Mouse (Mus musculus) kidney, adult 2 months (tissue): ENCODE measurements around the gene Gpr15. TPM values are rescaled to one million over a fixed set of nuclear protein-coding genes. Genes with fewer than 3 reads are reported as not detected.

Source experiments
- DNase-seq: peaks from one replicate; pipeline ENCODE4 v3.0.0; 2021
- H3K27ac ChIP-seq: fragments of 200-500 bp; 2 replicates; pipeline ENCODE4 v1.5.1; 2012; ENCODE audit warnings: low read depth, low read length, control low read depth, inconsistent platforms; ENCODE audit not compliant: insufficient read depth
- H3K27me3 ChIP-seq: fragments of 200-500 bp; replicated peaks from 2 replicates; pipeline ENCODE4 v1.6.1; 2012; ENCODE audit warnings: mild to moderate bottlenecking, moderate library complexity, low read length, inconsistent platforms; ENCODE audit not compliant: control insufficient read depth, insufficient read depth
- H3K36me3 ChIP-seq: fragments of 200-500 bp; 2 replicates; pipeline ENCODE4 v1.6.1; 2012; ENCODE audit warnings: mild to moderate bottlenecking, moderate library complexity, low read length, inconsistent platforms; ENCODE audit not compliant: control insufficient read depth, insufficient read depth
- H3K4me1 ChIP-seq: fragments of 200-500 bp; 2 replicates; pipeline ENCODE4 v1.6.1; 2011; ENCODE audit warnings: low read length; ENCODE audit not compliant: control insufficient read depth, insufficient read depth
- H3K4me3 ChIP-seq: fragments of 200-500 bp; 2 replicates; pipeline ENCODE4 v1.5.1; 2011; ENCODE audit warnings: mild to moderate bottlenecking, low read depth, low read length, control low read depth; ENCODE audit not compliant: insufficient read depth
- CTCF ChIP-seq: fragments of 200-500 bp; conservative IDR thresholded peaks from 2 replicates; pipeline ENCODE4 v1.5.1; 2011; ENCODE audit warnings: low read depth, mild to moderate bottlenecking, control low read depth, low read length, moderate library complexity, mixed read lengths; ENCODE audit not compliant: insufficient read depth, insufficient read length
- POLR2A ChIP-seq: fragments of 200-500 bp; IDR thresholded peaks from one replicate; pipeline ENCODE4 v1.6.1; 2011; ENCODE audit warnings: low read depth, low read length, control low read depth
- WGBS: fragments of 180-500 bp; shearing (Covaris S2); methylation state at CpG from one replicate; pipeline ENCODE4 v1.1.7; 2018; 5-methylcytosine and 5-hydroxymethylcytosine counted together
- polyA plus RNA-seq: library from polyadenylated mRNA; depleted of rRNA; stranded (reverse); fragments of >200 nt; gene quantifications from 2 replicates; pipeline ENCODE4 v1.2.3, GENCODE M21; 2012

Gene Gpr15
- polyA plus RNA-seq, 1 experiment, result 0.09 TPM

DNA sequence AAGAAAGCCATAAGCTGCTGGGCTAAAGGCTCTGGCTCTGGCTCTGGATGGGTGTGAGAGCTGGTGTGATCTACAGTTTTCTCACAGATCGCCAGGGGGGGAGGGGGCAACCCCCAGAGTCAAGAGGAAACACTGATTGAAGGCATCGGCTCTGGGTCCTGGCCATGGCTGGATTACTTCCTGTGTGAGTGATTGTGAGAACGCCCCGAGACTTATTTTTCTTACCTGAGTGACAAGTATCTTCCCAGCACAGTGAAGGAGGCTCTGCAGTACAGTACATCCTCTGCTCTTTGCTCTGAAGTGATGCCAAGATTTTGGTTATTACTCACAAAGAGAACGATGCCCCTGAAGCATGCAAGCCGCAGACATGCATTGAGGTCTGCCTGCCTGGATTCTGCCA is 17.1 kb downstream of the Gpr15 start:
- TF ChIP-seq POLR2A (no peak), CTCF (no peak)
- 40% methylated on average over 6 of the region's 6 CpGs for WGBS
- no peak overlapping the region for H3K27ac ChIP-seq
- peaks cover 5% of the 10 kb centered on the region for H3K4me1 ChIP-seq
- peak; percentile 10 for DNase-seq
- no peaks in the 10 kb centered on the region for H3K36me3 ChIP-seq
- H3K27me3 ChIP-seq, result no peaks in the 10 kb centered on the region
- H3K4me3 ChIP-seq, result no peak overlapping the region

DNA sequence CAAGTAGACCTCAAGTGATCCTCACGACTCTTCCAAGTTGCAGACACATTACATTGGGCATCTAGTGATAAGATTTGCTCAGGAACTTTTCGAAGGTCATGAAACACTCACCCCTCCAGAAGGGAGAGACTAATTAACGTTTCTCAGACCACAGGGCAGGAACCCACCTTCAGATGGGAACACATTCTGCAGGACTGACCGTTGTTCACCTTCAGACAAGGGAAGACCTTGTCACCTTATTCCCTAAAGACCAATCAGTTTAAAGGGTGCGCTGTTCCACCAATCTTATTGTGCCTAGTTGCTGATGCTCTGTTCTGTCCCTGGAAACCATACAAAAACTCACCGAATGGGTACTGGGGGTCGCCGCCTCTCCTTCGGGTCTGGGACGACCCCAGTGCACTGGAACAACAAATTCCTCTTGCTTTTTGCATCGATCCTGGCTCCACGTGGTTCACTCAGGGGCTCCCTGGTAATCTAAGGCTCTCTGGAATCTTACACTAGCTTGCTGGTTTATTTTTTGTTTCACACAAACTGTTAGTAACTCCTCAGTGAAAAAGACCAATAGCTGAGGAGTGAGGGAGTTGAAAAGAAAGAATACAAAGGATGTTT is 17.9 kb downstream of the Gpr15 start:
- no peak for TF ChIP-seq CTCF
- TF ChIP-seq POLR2A, result no peak

DNA sequence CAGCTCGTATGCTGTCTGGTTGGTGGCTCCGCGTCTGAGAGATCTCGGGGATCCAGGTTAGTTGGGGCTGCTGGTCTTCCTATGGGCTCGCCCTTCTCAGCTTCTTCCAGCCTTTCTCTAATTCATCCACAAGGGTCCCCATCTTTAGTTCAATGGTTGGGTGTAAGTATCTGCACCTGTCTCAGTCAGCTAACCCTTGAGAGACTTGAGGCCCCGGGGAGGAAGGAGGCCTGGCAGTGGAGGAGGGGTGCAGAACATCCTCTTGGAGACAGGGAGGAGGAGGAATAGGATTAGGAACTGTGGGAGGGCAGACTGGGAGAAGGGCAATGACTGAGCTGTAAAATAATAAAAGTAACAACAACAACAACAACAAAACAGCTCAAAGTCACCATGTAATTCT is 18.7 kb downstream of the Gpr15 start:
- 71% methylated on average over 6 of the region's 6 CpGs for WGBS

More for the DNA sequence above, 17.9 kb downstream of the Gpr15 start:
- DNase-seq, result no peak
- H3K27ac ChIP-seq, result no peak overlapping the region
- no peaks in the 10 kb centered on the region for H3K36me3 ChIP-seq
- H3K4me3 ChIP-seq, result no peak overlapping the region
- no peaks in the 10 kb centered on the region for H3K27me3 ChIP-seq
- peaks cover 5% of the 10 kb centered on the region for H3K4me1 ChIP-seq
- 80% methylated on average over 12 of the region's 12 CpGs for WGBS

DNA sequence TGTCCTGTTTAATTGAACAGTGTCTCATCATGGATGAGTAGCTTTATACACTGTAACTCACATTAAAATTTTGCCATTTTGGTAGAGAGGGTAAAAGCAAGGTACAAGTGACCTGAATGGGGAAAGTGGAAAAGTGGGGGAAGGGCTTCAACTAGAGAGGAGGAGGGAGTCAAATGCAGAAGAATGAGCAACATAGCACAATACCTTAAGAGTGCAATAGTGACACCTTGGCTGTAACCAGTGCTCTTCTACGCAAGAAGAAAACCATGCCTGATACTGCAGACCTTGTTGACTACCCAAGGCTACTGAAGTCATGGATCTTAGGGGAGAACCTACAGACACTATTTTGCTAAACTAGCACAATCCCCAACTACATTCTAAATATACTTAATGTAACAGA is 21.6 kb downstream of the Gpr15 start:
- no peaks in the 10 kb centered on the region for H3K36me3 ChIP-seq
- no peaks in the 10 kb centered on the region for H3K27me3 ChIP-seq
- no peak overlapping the region for H3K27ac ChIP-seq
- TF ChIP-seq POLR2A, result no peak
- no peak for DNase-seq
- WGBS, result 100% methylated on average over 1 of the region's 1 CpGs
- H3K4me3 ChIP-seq, result no peak overlapping the region
- no peaks in the 10 kb centered on the region for H3K4me1 ChIP-seq

More for the DNA sequence above, 18.7 kb downstream of the Gpr15 start:
- no peaks in the 10 kb centered on the region for H3K36me3 ChIP-seq
- no peak for TF ChIP-seq CTCF
- no peak for TF ChIP-seq POLR2A
- no peak for DNase-seq
- H3K4me3 ChIP-seq, result no peak overlapping the region
- peaks cover 5% of the 10 kb centered on the region for H3K4me1 ChIP-seq
- no peak overlapping the region for H3K27ac ChIP-seq
- H3K27me3 ChIP-seq, result no peaks in the 10 kb centered on the region

DNA sequence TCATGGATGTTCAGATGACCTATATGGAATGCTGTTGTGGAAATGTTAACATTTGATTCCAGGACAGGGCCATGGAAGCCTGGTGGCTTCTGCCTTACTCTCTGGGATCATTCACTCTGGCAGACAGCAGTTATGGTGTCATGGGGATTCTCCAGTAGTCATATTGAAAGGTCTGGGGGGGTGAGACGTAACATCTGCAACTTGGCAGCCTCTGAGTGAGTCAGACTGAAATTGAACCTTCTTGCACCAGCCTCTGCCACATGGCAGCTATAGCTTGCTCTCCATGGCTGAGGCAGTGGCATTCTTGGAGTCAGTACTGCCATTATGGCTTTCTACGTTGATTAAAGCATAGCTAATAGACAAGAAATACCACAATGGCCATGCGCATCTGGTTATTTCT is 22.1 kb downstream of the Gpr15 start:
- TF ChIP-seq POLR2A (no peak), CTCF (no peak)
- H3K27ac ChIP-seq, result no peak overlapping the region
- H3K4me3 ChIP-seq, result no peak overlapping the region
- H3K4me1 ChIP-seq, result no peaks in the 10 kb centered on the region
- no peaks in the 10 kb centered on the region for H3K36me3 ChIP-seq
- DNase-seq, result no peak
- WGBS, result 91% methylated on average over 3 of the region's 3 CpGs
- H3K27me3 ChIP-seq, result no peaks in the 10 kb centered on the region

DNA sequence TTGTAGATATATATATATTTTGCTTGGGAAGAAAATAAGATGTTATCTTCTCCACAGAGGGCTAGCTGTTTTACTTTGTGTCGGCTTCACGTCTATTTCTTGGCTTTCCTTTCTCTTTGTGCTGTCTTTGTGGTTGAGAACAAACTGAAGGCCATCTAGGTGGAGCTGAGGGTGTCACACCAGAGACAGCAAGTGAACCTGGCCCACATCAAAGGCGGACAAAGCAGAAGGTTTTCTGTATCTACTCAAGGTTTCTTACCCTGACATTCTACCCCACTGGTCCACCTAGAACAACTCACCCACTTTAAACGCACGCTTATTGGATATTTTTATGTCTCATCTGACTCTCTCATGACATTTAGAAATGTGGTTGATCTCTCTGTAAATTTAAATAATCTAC is 24.8 kb downstream of the Gpr15 start:
- H3K4me1 ChIP-seq, result no peaks in the 10 kb centered on the region
- TF ChIP-seq CTCF, result no peak
- no peak for TF ChIP-seq POLR2A
- DNase-seq, result no peak
- H3K27ac ChIP-seq, result no peak overlapping the region
- H3K4me3 ChIP-seq, result no peak overlapping the region
- WGBS, result 89% methylated on average over 5 of the region's 5 CpGs
- H3K27me3 ChIP-seq, result no peaks in the 10 kb centered on the region
- H3K36me3 ChIP-seq, result no peaks in the 10 kb centered on the region

DNA sequence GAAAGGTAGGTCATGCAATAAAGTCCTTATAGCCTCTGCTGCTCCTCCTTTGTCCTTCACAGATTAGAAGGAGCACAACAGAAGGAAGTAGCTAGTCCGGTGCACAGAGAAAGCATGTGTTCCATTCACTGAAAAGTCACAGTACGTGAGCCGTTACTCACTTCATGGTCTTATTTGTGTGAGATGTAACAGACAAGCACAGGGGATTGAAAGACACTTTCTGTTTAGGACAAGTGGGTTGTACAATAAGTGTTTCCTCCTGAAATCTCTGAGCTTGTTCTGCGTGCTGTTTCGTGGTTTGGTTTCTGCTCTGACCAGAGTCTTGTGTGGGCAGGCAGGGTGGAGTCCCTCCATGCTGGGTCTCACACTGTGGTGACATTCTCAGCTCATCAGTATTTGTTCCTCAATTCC is 28.5 kb downstream of the Gpr15 start:
- 86% methylated on average over 5 of the region's 5 CpGs for WGBS
- Histone ChIP-seq H3K36me3 (no peaks in the 10 kb centered on the region), H3K4me1 (no peaks in the 10 kb centered on the region), H3K27ac (no peak overlapping the region), H3K4me3 (no peak overlapping the region), H3K27me3 (no peaks in the 10 kb centered on the region)
- TF ChIP-seq CTCF (no peak), POLR2A (no peak)
- DNase-seq, result no peak
